Mouse (Mus musculus) gastrocnemius, adult 8-10 months (tissue): ENCODE results near the gene Olfr384. TPM values are rescaled to one million over a fixed set of nuclear protein-coding genes. Genes with fewer than 3 reads are reported as not detected.
"Not testable (repeated sequence)": the region's sequence is repeated elsewhere in the genome, so short reads cannot be mapped to it uniquely, and the experiment has no call there.

Source experiments
- DNase-seq, 2 experiments: peaks; one replicate each; pipeline ENCODE4 v3.0.0; 2022; ENCODE audit warnings: low spot score in 2 of 2
- total RNA-seq, 4 experiments: library from RNA; stranded (reverse); gene quantifications; 2 replicates each; pipeline ENCODE4 v1.2.4; 2022

Olfr384 gene
- not detected for total RNA-seq

- DNase-seq = no peak
Observed at GRCm38 (mm10) chr11:73598294-73598693, at the start of gene Olfr384. TSS of gene Olfr384 (plus strand) at chr11:73598594.

- DNase-seq = no peak
Observed at GRCm38 (mm10) chr11:73579871-73580270, 18.5 kb upstream of the Olfr384 start.

- DNase-seq = not testable (repeated sequence)
Observed at GRCm38 (mm10) chr11:73583188-73583587, 15.2 kb upstream of the Olfr384 start.

- no peak for DNase-seq
Observed at GRCm38 (mm10) chr11:73592908-73593307, 5.5 kb upstream of the Olfr384 start, which contains the start of gene Olfr385. TSS of gene Olfr385 (minus strand) at chr11:73593008.

Other genes with a start within 250 kb of the Olfr384 start
- not detected for gene Olfr20, start 247.8 kb upstream of the Olfr384 start, total RNA-seq
- not detected for gene Olfr376, start 227.3 kb upstream of the Olfr384 start, total RNA-seq
- not detected for gene Olfr1, start 199.0 kb upstream of the Olfr384 start, total RNA-seq
- gene Olfr378, start 170.1 kb upstream of the Olfr384 start, total RNA-seq = not detected
- not detected for gene Olfr380, start 141.1 kb upstream of the Olfr384 start, total RNA-seq
- gene Olfr381, start 107.0 kb upstream of the Olfr384 start, total RNA-seq = not detected
- not detected for gene Olfr382, start 81.4 kb upstream of the Olfr384 start, total RNA-seq
- gene Olfr385, start 5.6 kb upstream of the Olfr384 start, total RNA-seq = not detected
- not detected for gene Zfp735, start 90.2 kb downstream of the Olfr384 start, total RNA-seq
- gene Olfr389, start 182.1 kb downstream of the Olfr384 start, total RNA-seq = not detected
- not detected for gene Olfr390, start 184.4 kb downstream of the Olfr384 start, total RNA-seq
- gene Olfr391-ps, start 204.5 kb downstream of the Olfr384 start, total RNA-seq = not detected
- gene Olfr392, start 218.5 kb downstream of the Olfr384 start, total RNA-seq = not detected